Mouse (Mus musculus): ENCODE results near the gene Dock7. TPM values are rescaled to one million over a fixed set of nuclear protein-coding genes. Genes with fewer than 3 reads are reported as not detected.
"Not testable (repeated sequence)": the region's sequence is repeated elsewhere in the genome, so short reads cannot be mapped to it uniquely, and the experiment has no call there.

Gene Dock7
- polyA plus RNA-seq, 1 experiment from 2014 or later: 51.3 TPM

DNA sequence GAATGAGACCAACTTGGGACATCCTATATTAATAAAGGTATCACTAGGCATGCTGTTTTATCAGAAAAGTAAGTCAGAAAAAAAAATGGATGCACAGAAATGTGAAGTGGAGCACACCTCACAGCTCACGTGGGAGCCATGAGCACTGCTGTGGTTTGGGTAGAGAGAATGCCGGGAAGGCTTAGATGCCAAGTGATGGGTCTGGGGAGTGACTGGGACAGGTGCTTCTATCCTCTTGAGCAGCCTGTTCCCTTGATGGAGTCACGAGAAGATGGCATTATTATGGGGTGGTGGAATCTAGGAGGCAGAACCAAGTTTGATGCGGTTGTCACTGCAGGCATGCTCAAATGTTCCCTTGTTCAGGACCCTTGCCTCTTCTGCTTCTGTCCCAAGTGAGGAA lies 109.7 kb downstream of the Dock7 start:
- 90% methylated on average over 4 of the region's 4 CpGs for WGBS
- Histone ChIP-seq H3K4me2 (ENCODE audit: low read depth, low read length) (no peak overlapping the region), H3K4me3 (replicated peaks; ENCODE audit: low read length) (no peak overlapping the region), H3K27ac (ENCODE audit: low read length) (no peak overlapping the region), H3K27me3 (ENCODE audit: control insufficient read depth, insufficient read depth, low read length) (no peaks in the 10 kb centered on the region), H3K9me3 (replicated peaks; ENCODE audit: control insufficient read depth, low read length) (no peaks in the 10 kb centered on the region), H3K36me3 (ENCODE audit: control insufficient read depth, insufficient read depth, low read length) (peaks cover 5% of the 10 kb centered on the region; the same call in 1 of the 2 replicates), H3K4me1 (ENCODE audit: control insufficient read depth, insufficient read depth, low read length) (no peaks in the 10 kb centered on the region), H3K9ac (ENCODE audit: low read length) (no peak overlapping the region)
- no peak for ATAC-seq (ENCODE audit: insufficient read depth, low FRiP score)

DNA sequence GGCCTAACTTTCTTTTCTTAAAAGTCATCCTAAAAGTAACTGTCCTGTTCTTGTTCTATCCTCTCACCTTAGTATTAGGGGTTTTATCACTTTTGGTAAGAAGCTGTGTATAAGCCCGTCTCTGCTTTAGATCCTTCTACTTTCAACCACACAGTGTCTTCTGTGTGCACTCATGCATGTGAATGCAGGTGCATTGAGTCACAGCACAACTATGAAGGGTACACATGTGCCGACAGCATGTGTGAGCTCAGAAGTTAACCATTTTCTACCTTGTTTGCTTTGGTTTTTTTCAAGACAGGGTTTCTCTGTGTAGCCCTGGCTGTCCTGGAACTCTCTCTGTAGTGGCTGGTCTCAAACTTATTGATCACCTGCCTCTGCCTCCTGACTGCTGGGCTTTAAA lies 114.4 kb downstream of the Dock7 start:
- no peaks in the 10 kb centered on the region for H3K9me3 ChIP-seq (replicated peaks; ENCODE audit: control insufficient read depth, low read length)
- H3K4me1 ChIP-seq (ENCODE audit: control insufficient read depth, insufficient read depth, low read length): no peaks in the 10 kb centered on the region
- ATAC-seq (ENCODE audit: insufficient read depth, low FRiP score): no peak
- 63% methylated on average over 2 of the region's 2 CpGs for WGBS
- 0 out of 2 replicates have a peak, but pooled peaks cover 2% of the 10 kb centered on the region for H3K36me3 ChIP-seq (ENCODE audit: control insufficient read depth, insufficient read depth, low read length)
- no peak overlapping the region for H3K9ac ChIP-seq (ENCODE audit: low read length)
- no peak overlapping the region for H3K27ac ChIP-seq (ENCODE audit: low read length)
- H3K27me3 ChIP-seq (ENCODE audit: control insufficient read depth, insufficient read depth, low read length): no peaks in the 10 kb centered on the region
- H3K4me2 ChIP-seq (ENCODE audit: low read depth, low read length): no peak overlapping the region
- H3K4me3 ChIP-seq (replicated peaks; ENCODE audit: low read length): no peak overlapping the region

DNA sequence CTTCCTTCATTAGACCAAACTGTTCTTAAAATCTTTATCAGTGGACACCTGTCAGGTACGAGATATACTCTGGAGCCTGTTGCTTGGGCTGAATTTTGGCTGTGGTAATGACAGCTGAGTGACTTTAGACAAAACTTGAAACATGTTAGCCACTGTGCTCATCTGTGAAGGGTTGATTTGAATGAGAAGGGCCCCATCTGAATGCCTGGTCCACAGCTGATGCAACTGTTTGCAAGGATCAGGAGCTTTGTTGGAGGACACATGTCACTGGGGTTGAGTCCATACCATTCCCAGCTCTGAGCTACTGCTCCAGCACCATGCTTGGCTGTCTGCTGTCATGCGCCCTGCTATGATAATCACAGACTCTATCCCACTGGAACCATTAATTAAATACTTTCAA lies 115.1 kb downstream of the Dock7 start:
- Histone ChIP-seq H3K36me3 (ENCODE audit: control insufficient read depth, insufficient read depth, low read length) (0 out of 2 replicates have a peak, but pooled peaks cover 2% of the 10 kb centered on the region), H3K9ac (ENCODE audit: low read length) (no peak overlapping the region), H3K4me3 (replicated peaks; ENCODE audit: low read length) (no peak overlapping the region), H3K27me3 (ENCODE audit: control insufficient read depth, insufficient read depth, low read length) (no peaks in the 10 kb centered on the region), H3K9me3 (replicated peaks; ENCODE audit: control insufficient read depth, low read length) (no peaks in the 10 kb centered on the region), H3K27ac (ENCODE audit: low read length) (no peak overlapping the region), H3K4me1 (ENCODE audit: control insufficient read depth, insufficient read depth, low read length) (no peaks in the 10 kb centered on the region), H3K4me2 (ENCODE audit: low read depth, low read length) (no peak overlapping the region)
- no peak for ATAC-seq (ENCODE audit: insufficient read depth, low FRiP score)
- WGBS: 91% methylated on average over 2 of the region's 2 CpGs

DNA sequence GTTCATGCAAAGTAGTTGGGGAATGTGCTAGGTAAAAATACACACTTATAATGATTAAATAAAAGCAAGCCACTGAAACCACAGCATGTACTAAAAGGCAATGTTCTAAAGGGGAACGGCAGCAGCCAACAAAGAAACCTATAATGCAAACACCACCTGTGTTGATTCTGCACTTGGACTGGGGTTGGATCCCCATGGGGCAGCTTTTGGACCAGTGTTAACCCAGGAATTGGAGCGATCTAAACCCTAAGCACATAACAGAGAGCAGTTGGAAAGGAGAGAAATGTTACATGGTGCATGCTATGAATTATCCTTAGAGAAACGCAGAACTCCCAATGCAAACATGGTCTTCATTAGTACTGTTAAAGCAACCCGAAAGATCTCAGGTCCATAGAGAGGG lies 127.2 kb downstream of the Dock7 start:
- Histone ChIP-seq H3K4me1 (ENCODE audit: control insufficient read depth, insufficient read depth, low read length) (no peaks in the 10 kb centered on the region), H3K9me3 (replicated peaks; ENCODE audit: control insufficient read depth, low read length) (no peaks in the 10 kb centered on the region), H3K27me3 (ENCODE audit: control insufficient read depth, insufficient read depth, low read length) (no peaks in the 10 kb centered on the region), H3K4me3 (replicated peaks; ENCODE audit: low read length) (no peak overlapping the region), H3K27ac (ENCODE audit: low read length) (no peak overlapping the region), H3K4me2 (ENCODE audit: low read depth, low read length) (no peak overlapping the region), H3K36me3 (ENCODE audit: control insufficient read depth, insufficient read depth, low read length) (0 out of 2 replicates have a peak, but pooled peaks cover 2% of the 10 kb centered on the region), H3K9ac (ENCODE audit: low read length) (no peak overlapping the region)
- 72% methylated on average over 4 of the region's 4 CpGs for WGBS
- no peak for ATAC-seq (ENCODE audit: insufficient read depth, low FRiP score)

DNA sequence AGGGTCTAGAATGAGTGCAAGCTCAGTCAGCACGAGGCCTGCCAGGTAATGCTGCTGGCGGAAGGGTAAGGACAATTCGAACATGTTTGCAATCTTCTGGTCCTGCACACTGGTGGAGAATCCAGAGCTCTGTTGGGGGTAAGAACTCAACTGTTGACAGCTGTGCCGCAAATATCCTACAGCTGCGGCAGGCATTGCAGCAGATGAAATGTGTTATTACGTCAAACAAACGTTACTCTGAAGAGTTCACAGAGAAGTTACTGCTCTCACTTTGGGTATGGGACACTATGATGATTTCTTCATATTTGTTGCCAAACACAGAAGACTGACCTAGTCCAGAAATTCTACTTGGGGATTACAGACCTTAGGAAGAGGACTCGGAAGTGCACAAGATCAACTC lies 136.0 kb downstream of the Dock7 start:
- H3K36me3 ChIP-seq (ENCODE audit: control insufficient read depth, insufficient read depth, low read length): peaks cover 18% of the 10 kb centered on the region
- no peak for ATAC-seq (ENCODE audit: insufficient read depth, low FRiP score)

DNA sequence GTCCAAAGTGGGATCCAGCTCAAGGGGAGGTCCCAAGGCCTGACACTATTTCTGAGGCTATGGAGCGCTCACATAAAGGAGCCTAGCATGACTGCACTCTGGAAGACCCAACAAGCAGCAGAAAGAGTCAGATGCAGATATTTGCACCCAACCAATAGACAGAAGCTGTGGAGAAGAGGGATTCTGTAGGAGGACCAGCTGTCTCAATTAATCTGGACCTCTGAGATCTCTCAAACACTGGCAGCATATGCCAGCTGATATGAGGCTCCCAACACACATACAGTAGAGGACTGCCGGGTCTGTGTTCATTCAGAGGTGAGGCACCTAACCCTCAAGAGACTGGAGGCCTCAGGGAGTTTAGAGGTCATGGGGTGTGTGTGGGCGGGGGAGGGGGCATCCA lies 140.7 kb downstream of the Dock7 start:
- not testable (repeated sequence) for ATAC-seq (ENCODE audit: insufficient read depth, low FRiP score); H3K4me2 ChIP-seq (ENCODE audit: low read depth, low read length); H3K9ac ChIP-seq (ENCODE audit: low read length); H3K27ac ChIP-seq (ENCODE audit: low read length); H3K4me1 ChIP-seq (ENCODE audit: control insufficient read depth, insufficient read depth, low read length); H3K36me3 ChIP-seq (ENCODE audit: control insufficient read depth, insufficient read depth, low read length); H3K9me3 ChIP-seq (replicated peaks; ENCODE audit: control insufficient read depth, low read length); H3K27me3 ChIP-seq (ENCODE audit: control insufficient read depth, insufficient read depth, low read length); H3K4me3 ChIP-seq (replicated peaks; ENCODE audit: low read length)
- WGBS: 81% methylated on average over 3 of the region's 3 CpGs

More for the DNA sequence above, 136.0 kb downstream of the Dock7 start:
- H3K9me3 ChIP-seq (replicated peaks; ENCODE audit: control insufficient read depth, low read length): no peaks in the 10 kb centered on the region
- H3K4me1 ChIP-seq (ENCODE audit: control insufficient read depth, insufficient read depth, low read length): no peaks in the 10 kb centered on the region
- no peak overlapping the region for H3K27ac ChIP-seq (ENCODE audit: low read length)
- H3K27me3 ChIP-seq (ENCODE audit: control insufficient read depth, insufficient read depth, low read length): no peaks in the 10 kb centered on the region
- H3K4me2 ChIP-seq (ENCODE audit: low read depth, low read length): no peak overlapping the region
- no peak overlapping the region for H3K4me3 ChIP-seq (replicated peaks; ENCODE audit: low read length)
- WGBS: 81% methylated on average over 8 of the region's 8 CpGs
- H3K9ac ChIP-seq (ENCODE audit: low read length): no peak overlapping the region

DNA sequence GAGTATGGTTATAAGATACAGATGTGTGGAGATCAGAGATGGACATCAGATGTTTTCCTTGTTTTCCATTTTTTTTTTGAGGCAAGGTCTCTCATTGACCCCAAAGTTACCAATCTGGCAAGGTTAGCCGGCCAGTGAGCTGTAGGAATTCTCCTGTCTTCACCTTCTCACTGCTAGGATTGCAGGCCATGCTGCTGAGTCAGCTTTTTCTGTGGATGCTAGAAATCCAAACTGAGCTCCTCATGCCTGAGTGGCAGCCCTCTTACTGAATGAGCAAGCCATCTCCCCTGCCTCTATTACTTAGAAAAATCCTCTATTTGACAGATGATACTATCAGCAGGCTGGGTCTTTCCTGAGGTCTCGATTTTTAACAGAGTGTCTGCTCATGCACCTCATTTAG lies 142.0 kb downstream of the Dock7 start:
- Histone ChIP-seq H3K36me3 (ENCODE audit: control insufficient read depth, insufficient read depth, low read length) (peaks cover under 1% of the 10 kb centered on the region; the same call in 1 of the 2 replicates), H3K27me3 (ENCODE audit: control insufficient read depth, insufficient read depth, low read length) (no peaks in the 10 kb centered on the region), H3K27ac (ENCODE audit: low read length) (no peak overlapping the region), H3K9me3 (replicated peaks; ENCODE audit: control insufficient read depth, low read length) (no peaks in the 10 kb centered on the region), H3K9ac (ENCODE audit: low read length) (no peak overlapping the region), H3K4me3 (replicated peaks; ENCODE audit: low read length) (no peak overlapping the region), H3K4me2 (ENCODE audit: low read depth, low read length) (no peak overlapping the region), H3K4me1 (ENCODE audit: control insufficient read depth, insufficient read depth, low read length) (no peaks in the 10 kb centered on the region)
- WGBS: 86% methylated on average over 2 of the region's 2 CpGs
- ATAC-seq (ENCODE audit: insufficient read depth, low FRiP score): no peak

DNA sequence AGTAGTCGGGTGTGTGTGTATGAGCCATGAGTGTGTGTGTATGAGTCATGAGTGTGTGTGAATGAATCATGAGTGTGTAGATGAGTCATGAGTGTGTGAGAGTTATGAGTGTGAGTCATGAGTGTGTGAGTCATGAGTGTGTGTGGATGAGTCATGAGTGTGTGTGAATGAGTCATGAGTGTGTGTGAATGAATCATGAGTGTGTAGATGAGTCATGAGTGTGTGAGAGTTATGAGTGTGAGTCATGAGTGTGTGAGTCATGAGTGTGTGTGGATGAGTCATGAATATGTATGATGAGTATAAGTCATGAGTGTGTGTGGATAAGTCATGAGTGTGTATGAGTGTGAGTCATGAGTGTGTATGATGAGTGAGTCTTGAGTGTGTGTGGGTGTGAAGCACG lies 142.4 kb downstream of the Dock7 start:
- H3K9me3 ChIP-seq (replicated peaks; ENCODE audit: control insufficient read depth, low read length); H3K4me3 ChIP-seq (replicated peaks; ENCODE audit: low read length); H3K4me1 ChIP-seq (ENCODE audit: control insufficient read depth, insufficient read depth, low read length); H3K4me2 ChIP-seq (ENCODE audit: low read depth, low read length); H3K27ac ChIP-seq (ENCODE audit: low read length); H3K27me3 ChIP-seq (ENCODE audit: control insufficient read depth, insufficient read depth, low read length); ATAC-seq (ENCODE audit: insufficient read depth, low FRiP score); H3K9ac ChIP-seq (ENCODE audit: low read length); H3K36me3 ChIP-seq (ENCODE audit: control insufficient read depth, insufficient read depth, low read length): not testable (repeated sequence)
- WGBS: 96% methylated on average over 2 of the region's 2 CpGs

DNA sequence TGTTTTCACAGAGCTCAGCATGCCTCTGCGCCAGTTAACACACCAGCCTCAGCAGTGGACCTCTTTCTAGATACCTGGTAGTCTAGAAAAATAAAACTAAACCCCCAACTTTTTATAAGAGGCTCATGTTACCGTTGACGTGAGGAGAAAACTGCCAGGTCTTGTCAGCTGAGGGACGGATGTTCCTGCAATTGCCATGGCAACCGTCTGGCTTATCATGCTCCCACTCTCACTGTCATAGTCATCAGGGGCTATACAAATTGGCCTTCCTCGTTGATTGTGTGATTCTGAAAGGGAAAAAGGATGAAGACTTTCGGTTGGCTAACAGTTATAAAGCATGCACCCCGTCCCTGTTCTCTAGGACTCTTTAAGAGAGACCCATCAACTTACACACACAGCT lies 145.0 kb downstream of the Dock7 start:
- H3K27ac ChIP-seq (ENCODE audit: low read length): no peak overlapping the region
- no peak overlapping the region for H3K4me3 ChIP-seq (replicated peaks; ENCODE audit: low read length)
- H3K9me3 ChIP-seq (replicated peaks; ENCODE audit: control insufficient read depth, low read length): no peaks in the 10 kb centered on the region
- no peak overlapping the region for H3K4me2 ChIP-seq (ENCODE audit: low read depth, low read length)
- no peaks in the 10 kb centered on the region for H3K27me3 ChIP-seq (ENCODE audit: control insufficient read depth, insufficient read depth, low read length)
- no peaks in the 10 kb centered on the region for H3K4me1 ChIP-seq (ENCODE audit: control insufficient read depth, insufficient read depth, low read length)
- ATAC-seq (ENCODE audit: insufficient read depth, low FRiP score): no peak
- WGBS: 67% methylated on average over 8 of the region's 8 CpGs
- H3K9ac ChIP-seq (ENCODE audit: low read length): no peak overlapping the region
- peaks cover 6% of the 10 kb centered on the region; the same call in 1 of the 2 replicates for H3K36me3 ChIP-seq (ENCODE audit: control insufficient read depth, insufficient read depth, low read length)

DNA sequence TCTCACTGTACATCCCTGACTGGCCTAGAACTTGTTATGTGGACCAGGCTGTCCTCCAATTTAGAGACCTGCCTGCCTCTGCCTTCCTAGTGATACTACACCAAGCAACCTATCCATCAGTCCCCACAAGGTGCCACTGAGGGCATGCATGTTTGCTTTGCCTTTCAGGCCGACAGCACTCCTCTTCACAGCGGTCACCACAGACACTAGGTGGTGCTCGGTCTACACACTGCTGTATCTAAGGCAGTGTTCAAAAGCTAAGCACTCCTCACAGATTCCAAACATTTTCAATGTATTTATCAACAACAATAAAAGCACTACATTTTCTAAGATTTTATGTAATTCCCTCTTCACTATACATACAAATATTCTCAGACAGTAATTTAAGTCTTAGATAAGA lies 150.8 kb downstream of the Dock7 start:
- H3K4me3 ChIP-seq (replicated peaks; ENCODE audit: low read length): no peak overlapping the region
- H3K27ac ChIP-seq (ENCODE audit: low read length): no peak overlapping the region
- peaks cover 14% of the 10 kb centered on the region; the same call in 1 of the 2 replicates for H3K36me3 ChIP-seq (ENCODE audit: control insufficient read depth, insufficient read depth, low read length)
- H3K9me3 ChIP-seq (replicated peaks; ENCODE audit: control insufficient read depth, low read length): no peaks in the 10 kb centered on the region
- no peak for ATAC-seq (ENCODE audit: insufficient read depth, low FRiP score)
- H3K4me1 ChIP-seq (ENCODE audit: control insufficient read depth, insufficient read depth, low read length): no peaks in the 10 kb centered on the region
- no peak overlapping the region for H3K4me2 ChIP-seq (ENCODE audit: low read depth, low read length)
- H3K27me3 ChIP-seq (ENCODE audit: control insufficient read depth, insufficient read depth, low read length): no peaks in the 10 kb centered on the region
- WGBS: 88% methylated on average over 3 of the region's 3 CpGs
- H3K9ac ChIP-seq (ENCODE audit: low read length): no peak overlapping the region
